Mouse (Mus musculus) limb, embryonic 14.5 days (tissue): ENCODE results near the gene Fam71e1. TPM values are rescaled to one million over a fixed set of nuclear protein-coding genes. Genes with fewer than 3 reads are reported as not detected.
A peak's percentile ranks its signal among the peaks of the same experiment; 100 is the strongest.

Source experiments
- ATAC-seq: fragments of 200-750 bp; cut with Nextera tagmentation; 2 replicates; pipeline ENCODE4 v1.8.0; 2017; ENCODE audit warnings: low read depth, moderate number of reproducible peaks, moderate TSS enrichment; ENCODE audit not compliant: low FRiP score
- DNase-seq: peaks from one replicate; pipeline ENCODE4 v3.0.0-alpha.2; 2015; ENCODE audit warnings: low spot score
- H3K27ac ChIP-seq: fragments of 300-500 bp; sonication (generic); replicated peaks from 2 replicates; pipeline ENCODE4 v1.5.1; 2014; ENCODE audit warnings: low read depth, mild to moderate bottlenecking, low read length, moderate library complexity, mixed read lengths
- H3K27me3 ChIP-seq: fragments of 300-500 bp; sonication (generic); 2 replicates; pipeline ENCODE4 v1.6.1; 2014; ENCODE audit warnings: low read length, mixed read lengths; ENCODE audit not compliant: control insufficient read depth, insufficient read depth
- H3K36me3 ChIP-seq: fragments of 300-500 bp; sonication (generic); 2 replicates; pipeline ENCODE4 v1.6.1; 2014; ENCODE audit warnings: mild to moderate bottlenecking, low read length, moderate library complexity, mixed read lengths; ENCODE audit not compliant: control insufficient read depth, insufficient read depth
- H3K4me1 ChIP-seq: fragments of 300-500 bp; sonication (generic); 2 replicates; pipeline ENCODE4 v1.6.1; 2014; ENCODE audit warnings: antibody characterized with exemption, low read length, mixed read lengths; ENCODE audit not compliant: control insufficient read depth, insufficient read depth
- H3K4me2 ChIP-seq: fragments of 300-500 bp; sonication (generic); replicated peaks from 2 replicates; pipeline ENCODE4 v1.6.1; 2014; ENCODE audit warnings: low read depth, mild to moderate bottlenecking, low read length, moderate library complexity; ENCODE audit not compliant: severe bottlenecking
- H3K4me3 ChIP-seq: fragments of 300-500 bp; sonication (generic); replicated peaks from 2 replicates; pipeline ENCODE4 v1.5.1; 2014; ENCODE audit warnings: low read length
- H3K9ac ChIP-seq: fragments of 300-500 bp; sonication (generic); 2 replicates; pipeline ENCODE4 v1.6.1; 2014; ENCODE audit warnings: mild to moderate bottlenecking, low read depth, low read length, moderate library complexity; ENCODE audit not compliant: severe bottlenecking
- H3K9me3 ChIP-seq: fragments of 300-500 bp; sonication (generic); 2 replicates; pipeline ENCODE4 v1.6.1; 2016; ENCODE audit warnings: low read length; ENCODE audit not compliant: control insufficient read depth
- POLR2A ChIP-seq: fragments of 200-500 bp; IDR thresholded peaks from 2 replicates; pipeline ENCODE4 v1.8.0; 2012; ENCODE audit warnings: inconsistent platforms, mild to moderate bottlenecking, moderate library complexity, borderline replicate concordance; ENCODE audit not compliant: insufficient read depth, insufficient read length; ENCODE audit errors: extremely low read depth
- WGBS: fragments of 180-500 bp; shearing (Covaris S2); extraction: QIAGEN DNeasy Blood & Tissue Kit; methylation state at CpG from one replicate; pipeline ENCODE4 v1.1.7; 2014; 5-methylcytosine and 5-hydroxymethylcytosine counted together
- polyA plus RNA-seq, 2 experiments: library from polyadenylated mRNA; depleted of rRNA in 1 of 2; stranded (reverse) in 1 of 2; unstranded in 1 of 2; fragments of >200 nt; fragmentation: Nextera tagmentation in 1 of 2; extraction: Ambion mirVana in 1 of 2; gene quantifications; 2 replicates each; pipeline versions ENCODE4 v1.2.1 to v1.2.3; 2012 to 2014

Gene Fam71e1
- polyA plus RNA-seq, 2 experiments, result 12.2 to 21.5 TPM

- H3K27ac ChIP-seq, result no peak overlapping the region
- 0 out of 2 replicates have a peak overlapping the region, but pooled peaks have one; percentile 73 for H3K4me3 ChIP-seq
- H3K27me3 ChIP-seq, result no peaks in the 10 kb centered on the region
- H3K9me3 ChIP-seq, result no peaks in the 10 kb centered on the region
- H3K4me2 ChIP-seq, result peak overlapping the region; percentile 87; the same call in 1 of the 2 replicates
- ATAC-seq, result no peak
- WGBS, result 84% methylated on average over 7 of the region's 7 CpGs
- H3K9ac ChIP-seq, result no peak overlapping the region
- H3K36me3 ChIP-seq, result peaks cover 39% of the 10 kb centered on the region
- peaks cover 13% of the 10 kb centered on the region; the same call in 1 of the 2 replicates for H3K4me1 ChIP-seq
- no peak for DNase-seq
- TF ChIP-seq POLR2A, result no peak
Observed at GRCm38 (mm10) chr7:44495086-44495485, 1.3 kb upstream of the Fam71e1 start.

- under 1% methylated on average over 19 of the region's 26 CpGs for WGBS
- no peak for DNase-seq
- H3K4me2 ChIP-seq, result peak overlapping the region; percentile 87
- TF ChIP-seq POLR2A, result 0 out of 2 replicates have a peak, but pooled peaks have one; percentile 65
- H3K4me3 ChIP-seq, result peak overlapping the region; percentile 73
- H3K9ac ChIP-seq, result peak overlapping the region; percentile 87
- H3K27ac ChIP-seq, result peak overlapping the region; percentile 93
- peaks cover 23% of the 10 kb centered on the region for H3K36me3 ChIP-seq
- H3K9me3 ChIP-seq, result no peaks in the 10 kb centered on the region
- no peak for ATAC-seq
- peaks cover 13% of the 10 kb centered on the region; the same call in 1 of the 2 replicates for H3K4me1 ChIP-seq
- H3K27me3 ChIP-seq, result no peaks in the 10 kb centered on the region
Observed at GRCm38 (mm10) chr7:44496771-44497109, 359 bp downstream of the Fam71e1 start.

GRCm38 (mm10) chr7:44497361-44498055 lies 1.1 kb downstream of the Fam71e1 start:
- H3K4me1 ChIP-seq, result peaks cover 13% of the 10 kb centered on the region; the same call in 1 of the 2 replicates
- peak overlapping the region; percentile 73 for H3K4me3 ChIP-seq
- H3K4me2 ChIP-seq, result peak overlapping the region; percentile 87
- H3K9ac ChIP-seq, result peak overlapping the region; percentile 87
- peaks cover 15% of the 10 kb centered on the region for H3K36me3 ChIP-seq
- no peak for TF ChIP-seq POLR2A
- DNase-seq, result no peak
- H3K27me3 ChIP-seq, result no peaks in the 10 kb centered on the region
- no peaks in the 10 kb centered on the region for H3K9me3 ChIP-seq
- WGBS, result 85% methylated on average over 10 of the region's 10 CpGs
- no peak for ATAC-seq
- H3K27ac ChIP-seq, result no peak overlapping the region

DNA sequence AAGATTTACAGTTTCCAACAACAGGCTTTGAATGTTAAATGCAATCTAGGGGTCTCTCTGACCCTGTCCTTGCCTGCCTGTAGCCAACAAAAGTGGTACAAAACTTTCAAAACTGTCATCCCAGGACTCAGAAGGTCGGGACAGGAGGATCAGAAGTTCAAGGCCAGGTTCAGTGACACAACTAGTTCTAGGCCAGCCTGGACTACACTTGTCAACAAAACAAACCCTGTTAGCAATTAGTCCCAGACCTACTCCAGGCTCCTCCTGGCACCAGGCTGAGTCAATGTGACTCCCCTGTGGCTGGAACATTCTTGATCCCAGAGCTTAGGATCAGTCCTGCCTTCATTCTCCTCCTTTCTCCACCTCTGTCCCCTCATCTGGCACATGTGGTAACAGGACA lies 2.5 kb downstream of the Fam71e1 start:
- Histone ChIP-seq H3K27ac (no peak overlapping the region), H3K9me3 (no peaks in the 10 kb centered on the region), H3K4me2 (no peak overlapping the region), H3K36me3 (peaks cover 3% of the 10 kb centered on the region; the same call in 1 of the 2 replicates), H3K9ac (no peak overlapping the region), H3K4me3 (no peak overlapping the region), H3K4me1 (peaks cover 13% of the 10 kb centered on the region; the same call in 1 of the 2 replicates), H3K27me3 (no peaks in the 10 kb centered on the region)
- DNase-seq, result no peak
- no peak for ATAC-seq
- no peak for TF ChIP-seq POLR2A
- 74% methylated on average over 1 of the region's 1 CpGs for WGBS

GRCm38 (mm10) chr7:44500046-44500445 lies 3.7 kb downstream of the Fam71e1 start:
- H3K9me3 ChIP-seq, result no peaks in the 10 kb centered on the region
- no peak for DNase-seq
- 61% methylated on average over 20 of the region's 20 CpGs for WGBS
- ATAC-seq, result no peak
- H3K9ac ChIP-seq, result no peak overlapping the region
- H3K4me3 ChIP-seq, result no peak overlapping the region
- H3K27ac ChIP-seq, result no peak overlapping the region
- no peak overlapping the region for H3K4me2 ChIP-seq
- no peak for TF ChIP-seq POLR2A
- peaks cover 13% of the 10 kb centered on the region; the same call in 1 of the 2 replicates for H3K4me1 ChIP-seq
- H3K36me3 ChIP-seq, result no peaks in the 10 kb centered on the region
- no peaks in the 10 kb centered on the region for H3K27me3 ChIP-seq
